ENCODE assay signal across 21 mouse cellular contexts in the genomic region with DNA sequence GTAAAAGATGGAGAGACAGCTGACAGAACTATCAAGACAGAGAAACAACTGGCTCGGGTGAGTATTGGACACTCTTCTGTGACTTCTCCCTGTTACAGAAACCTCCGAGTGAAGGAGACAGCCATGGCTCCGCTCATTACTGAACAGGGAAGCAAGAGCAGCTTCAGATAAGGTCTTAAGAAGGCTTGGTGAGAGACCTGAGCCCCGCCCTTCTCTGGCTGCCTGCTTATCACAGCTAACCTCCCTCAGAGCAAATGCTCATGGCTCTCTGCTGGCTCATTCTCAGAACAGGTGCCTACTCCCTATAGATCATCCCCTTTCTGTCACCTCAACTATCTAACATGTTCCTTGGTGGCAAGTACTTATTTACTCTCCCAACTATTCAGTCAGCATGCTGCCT. TPM values are rescaled to one million over a fixed set of nuclear protein-coding genes. Genes with fewer than 3 reads are reported as not detected.
"Had no signal": no experiment of that assay in that cellular context is flagged by ENCODE, and none has a peak within 500 bp of the region (broad histone marks: within the 10 kb centered on the region; RNA-seq: fewer than 3 reads in every experiment).

No protein-coding gene starts in this region.

- H3K27ac ChIP-seq: kidney, postnatal 0 days; lung, embryonic 15.5 days; macrophage; midbrain, embryonic 13.5 days; neural tube, embryonic 12.5 days; stomach, embryonic 15.5 days had no signal

- H3K9me3 ChIP-seq: lung, embryonic 15.5 days; midbrain, embryonic 13.5 days; neural tube, embryonic 12.5 days; stomach, embryonic 15.5 days had no signal

- H3K4me2 ChIP-seq: lung, embryonic 15.5 days; midbrain, embryonic 13.5 days; neural tube, embryonic 12.5 days; stomach, embryonic 15.5 days had no signal

- H3K9ac ChIP-seq: lung, embryonic 15.5 days; midbrain, embryonic 13.5 days; neural tube, embryonic 12.5 days; stomach, embryonic 15.5 days had no signal

- H3K4me1 ChIP-seq: lung, embryonic 15.5 days; midbrain, embryonic 13.5 days; neural tube, embryonic 12.5 days; stomach, embryonic 15.5 days had no signal

- H3K4me3 ChIP-seq: lung, embryonic 15.5 days; midbrain, embryonic 13.5 days; myocyte; neural tube, embryonic 12.5 days; stomach, embryonic 15.5 days had no signal

- H3K27me3 ChIP-seq: lung, embryonic 15.5 days; midbrain, embryonic 13.5 days; neural tube, embryonic 12.5 days; stomach, embryonic 15.5 days had no signal

- ATAC-seq: midbrain, embryonic 13.5 days had no signal

- DNase-seq: kidney, adult 11 months; kidney, adult 9 months; kidney, postnatal 36 days; left cerebral cortex, postnatal 4 days; lung, postnatal 14 days; retina, postnatal 1 day; thymus, postnatal 4 days had no signal

- H3K36me3 ChIP-seq: lung, embryonic 15.5 days; midbrain, embryonic 13.5 days; neural tube, embryonic 12.5 days; stomach, embryonic 15.5 days had no signal

RNA-seq across cellular contexts. Expression of a gene that starts 23.2 kb away (rescaled TPM):
- total RNA-seq: layer of hippocampus, adult 18-20 months; layer of hippocampus, postnatal 10 days; left cerebral cortex, postnatal 10 days; left cerebral cortex, postnatal 4 days; neutrophil, adult 5-6 weeks had no signal
- polyA plus RNA-seq: kidney, postnatal 0 days; limb, embryonic 14.5 days; liver, embryonic 16.5 days; lung, embryonic 15.5 days; macrophage; midbrain, embryonic 13.5 days; myocyte; neural tube, embryonic 12.5 days; spleen, adult 2 months; stomach, embryonic 15.5 days had no signal
